Mouse (Mus musculus) urinary bladder, postnatal 10 days (tissue): ENCODE measurements around the gene Rad51.

Experiments
- DNase-seq: peaks from one replicate; pipeline ENCODE4 v3.0.0; 2022; ENCODE audit warnings: low spot score

The Rad51 gene

GRCm38 (mm10) chr2:119112438-119113112 is at the start of gene Rad51:
TSS of gene Rad51 (plus strand) at chr2:119112793.
- peak; percentile 61 for DNase-seq

DNA sequence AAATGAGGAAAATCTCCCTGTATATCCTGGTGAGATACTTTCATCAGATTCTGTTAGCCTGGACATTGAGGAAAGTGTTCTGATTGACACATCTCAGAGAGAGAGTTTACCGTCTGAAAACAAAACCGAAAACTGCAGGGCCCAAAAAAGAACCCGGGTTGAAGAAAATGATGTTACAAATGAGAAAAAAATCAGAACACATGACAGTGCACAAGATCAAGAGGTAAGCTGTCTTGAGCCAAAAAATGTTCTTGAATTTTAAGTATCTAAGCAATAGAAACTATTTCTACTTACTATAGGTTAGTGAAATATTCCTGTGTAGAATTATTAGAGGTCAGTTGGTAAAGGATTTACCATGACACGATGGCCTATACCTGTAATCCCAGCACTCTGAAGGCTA is 40.2 kb upstream of the Rad51 start:
- no peak for DNase-seq

- DNase-seq: no peak
Measured at GRCm38 (mm10) chr2:119086156-119086555, 26.4 kb upstream of the Rad51 start.

GRCm38 (mm10) chr2:119101552-119101951 is 11.0 kb upstream of the Rad51 start:
- no peak for DNase-seq

GRCm38 (mm10) chr2:119106583-119106982 is 6.0 kb upstream of the Rad51 start:
- no peak for DNase-seq

DNA sequence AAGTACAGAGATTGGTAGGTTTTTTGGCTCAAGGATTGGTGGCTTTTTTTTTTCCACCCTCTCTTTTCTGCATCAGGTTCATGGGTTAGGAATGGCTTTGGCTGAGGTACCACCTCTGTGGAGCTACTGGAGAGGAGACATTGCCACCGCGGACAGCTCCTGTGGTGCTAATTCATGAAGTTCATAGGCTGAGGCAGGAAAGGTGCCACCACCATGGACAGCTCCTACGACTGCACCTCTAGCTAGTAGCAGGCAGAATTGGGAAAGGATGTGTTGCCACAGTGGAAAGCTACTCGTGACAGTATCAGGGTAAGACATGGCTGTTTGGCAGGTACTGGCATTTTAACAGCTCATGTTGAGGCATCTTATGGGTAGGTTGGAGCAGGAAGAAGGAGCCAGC is 4.0 kb upstream of the Rad51 start:
- no peak for DNase-seq

DNA sequence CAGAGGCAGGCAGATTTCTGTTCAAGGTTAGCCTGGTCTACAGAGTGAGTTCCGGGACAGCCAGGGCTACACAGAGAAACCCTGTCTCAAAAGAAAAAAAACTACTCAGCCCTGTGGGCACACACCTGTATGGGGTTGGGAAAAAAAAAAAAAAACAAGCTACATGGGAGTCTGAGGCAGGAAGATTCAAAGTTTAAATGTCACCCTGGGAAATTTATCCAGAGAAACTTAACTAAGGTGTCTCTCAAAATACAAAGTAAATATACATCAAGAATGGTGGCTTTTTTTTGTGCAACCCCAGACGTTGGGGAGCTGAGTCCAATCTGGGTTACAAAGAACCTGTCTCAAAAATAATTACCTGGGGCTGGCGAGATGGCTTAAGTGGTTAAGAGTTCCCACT is 1.5 kb upstream of the Rad51 start:
- DNase-seq: no peak

DNA sequence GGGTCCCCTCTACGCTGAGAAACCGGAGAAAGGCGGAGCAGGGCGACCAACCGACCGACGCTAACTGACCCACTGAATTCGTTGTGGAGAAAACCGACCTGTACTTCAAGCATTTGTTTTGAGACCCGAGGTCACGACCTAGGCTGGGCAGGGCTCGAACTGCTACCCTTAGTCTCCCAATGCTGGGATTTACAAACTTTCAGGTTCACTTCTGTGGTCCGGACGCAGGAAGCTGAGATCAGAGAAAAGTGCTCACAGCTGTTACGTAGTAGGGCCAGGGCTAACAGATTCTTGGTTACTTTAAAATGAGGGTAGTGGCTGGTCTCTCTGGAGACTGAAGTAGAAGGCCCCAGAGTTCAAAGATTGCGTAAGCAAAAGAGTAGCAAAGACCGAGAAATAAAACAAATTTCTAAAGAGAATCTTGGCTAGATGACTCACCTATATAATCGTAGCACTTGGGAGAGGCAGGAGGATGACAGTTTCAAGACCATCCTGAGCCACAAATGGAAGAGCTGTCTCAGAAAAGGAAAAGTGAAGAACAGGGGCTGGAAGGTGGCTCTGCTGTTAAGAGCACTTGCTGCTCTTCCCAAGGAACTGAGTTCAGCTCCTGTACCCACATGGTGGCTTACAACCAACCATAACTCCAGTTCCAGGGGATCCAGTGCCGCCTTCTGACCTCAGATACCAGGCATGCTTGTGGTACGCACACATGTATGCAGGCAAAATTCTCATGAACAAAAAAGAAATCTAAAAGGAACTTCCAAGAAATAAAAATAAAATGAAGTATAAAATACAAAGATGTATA is 730 bp downstream of the Rad51 start:
- no peak for DNase-seq

DNA sequence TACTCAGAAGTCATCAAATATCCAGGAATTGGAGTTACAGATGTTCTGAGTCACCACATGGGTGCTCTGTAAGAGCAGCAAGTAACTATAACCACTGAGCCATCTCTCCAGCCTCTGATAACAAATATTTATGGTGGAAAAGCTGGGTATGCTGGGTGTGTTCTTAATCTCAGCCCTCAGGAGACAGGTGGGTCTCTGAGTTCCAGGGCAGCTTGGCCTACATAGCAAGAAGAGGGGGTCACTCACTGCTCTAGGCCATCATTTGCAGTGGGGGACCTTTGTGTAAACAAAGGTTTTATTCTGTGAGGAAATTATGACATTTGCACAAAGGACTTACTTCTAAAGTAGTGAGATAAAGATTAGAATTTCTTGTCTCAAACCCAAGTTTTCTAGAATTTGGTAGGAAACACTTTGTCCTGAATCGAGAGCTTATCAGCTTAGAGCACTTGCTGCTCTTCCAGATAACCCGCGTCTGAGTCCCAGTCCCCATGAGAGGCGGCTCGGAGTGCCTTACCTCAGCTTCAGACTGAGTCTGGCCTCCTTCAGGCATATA is 23.8 kb downstream of the Rad51 start:
- no peak for DNase-seq

- DNase-seq: no peak
Measured at GRCm38 (mm10) chr2:119145199-119145598, 32.6 kb downstream of the Rad51 start.

- no peak for DNase-seq
Measured at GRCm38 (mm10) chr2:119146435-119146834, 33.8 kb downstream of the Rad51 start.

GRCm38 (mm10) chr2:119147160-119147678 is 34.6 kb downstream of the Rad51 start:
- DNase-seq: no peak

DNA sequence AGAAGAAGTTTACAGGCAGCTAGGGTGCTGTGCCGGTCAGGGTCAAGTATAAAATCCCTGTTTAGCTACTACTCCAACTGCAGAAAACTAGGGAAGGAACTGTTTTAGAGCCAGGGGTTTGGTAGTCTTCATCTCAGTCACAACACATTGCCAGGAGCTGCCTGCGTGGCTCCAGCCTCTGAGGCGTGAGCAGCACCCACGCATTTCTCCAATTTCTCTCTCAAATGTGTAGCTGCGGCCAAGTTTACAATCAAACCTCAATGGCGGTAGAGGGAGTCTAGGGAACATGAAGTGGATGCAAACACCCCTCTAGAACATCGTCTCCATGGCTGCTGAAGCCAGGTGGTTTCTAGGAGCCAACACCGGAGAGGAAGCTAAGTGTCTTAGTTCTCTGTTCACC is 35.2 kb downstream of the Rad51 start:
- no peak for DNase-seq

DNA sequence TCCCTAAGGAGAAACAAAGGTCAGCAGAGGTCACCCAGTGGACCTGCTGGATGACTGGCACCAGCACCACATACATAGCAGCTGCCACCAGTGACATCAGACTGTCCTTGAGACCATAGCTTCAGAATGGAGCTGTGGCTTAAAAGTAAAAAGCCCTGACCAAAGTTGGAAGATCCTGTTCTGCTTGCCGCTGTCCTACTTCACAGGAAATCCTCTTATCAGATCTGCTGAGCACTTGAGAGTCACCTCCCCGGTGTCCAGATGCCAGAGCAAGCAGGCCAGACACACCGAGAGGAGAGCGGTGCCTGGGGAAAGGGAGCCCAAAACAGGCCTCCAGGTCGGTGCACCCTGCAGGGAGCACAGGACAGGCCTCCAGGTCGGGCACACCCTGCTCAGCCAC is 39.7 kb downstream of the Rad51 start:
- DNase-seq: no peak

GRCm38 (mm10) chr2:119154683-119155082 is 42.1 kb downstream of the Rad51 start:
- DNase-seq: no peak

DNA sequence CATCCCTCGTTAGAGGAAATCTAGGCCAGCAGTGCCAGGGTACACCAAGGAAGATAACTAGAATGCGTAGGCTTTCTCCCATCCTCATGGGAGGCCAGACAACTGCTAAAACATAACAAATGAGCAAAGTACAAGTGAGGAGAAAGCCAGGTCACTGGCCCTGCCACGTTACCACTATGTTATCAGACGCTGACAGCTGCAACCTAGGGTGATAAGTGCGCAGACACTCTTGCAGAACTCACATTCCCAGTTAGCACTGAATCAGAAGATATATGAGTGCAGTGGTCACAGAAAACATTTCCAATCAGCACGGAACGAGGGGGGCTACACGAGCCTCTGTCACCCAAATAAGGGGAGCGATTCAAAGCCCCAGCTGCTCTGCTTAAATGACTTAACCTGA is 42.8 kb downstream of the Rad51 start:
- no peak for DNase-seq

DNA sequence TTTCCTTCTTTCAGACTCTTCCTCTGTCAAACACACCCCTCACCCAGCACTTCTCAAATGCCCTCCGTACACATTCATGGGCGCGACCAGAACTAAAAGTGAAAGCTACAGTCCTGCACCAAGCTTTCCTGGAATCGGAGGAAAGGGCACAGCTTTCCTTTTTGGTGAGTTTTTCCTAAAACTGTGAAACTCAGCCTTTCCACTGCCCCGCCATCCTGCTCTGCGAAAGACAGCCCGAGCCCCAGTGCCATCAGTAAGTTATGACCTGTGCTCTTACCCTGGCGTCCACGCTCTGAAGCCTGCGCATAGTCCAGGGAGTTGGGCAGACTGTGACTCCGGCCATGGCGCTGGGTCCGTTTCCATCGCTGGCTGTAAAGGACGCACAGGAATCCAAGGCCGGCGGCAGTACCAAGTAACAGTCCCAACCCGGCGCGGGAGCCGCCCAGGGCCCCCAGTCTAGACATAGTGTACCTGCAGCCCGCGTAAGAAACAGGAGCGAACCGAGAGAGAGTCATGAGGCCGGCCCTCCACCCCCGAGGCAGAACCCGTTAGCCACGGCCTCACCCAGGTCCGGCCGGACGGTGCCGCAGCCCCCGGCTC is 43.6 kb downstream of the Rad51 start:
- DNase-seq: no peak

- DNase-seq: peak; percentile 74
Measured at GRCm38 (mm10) chr2:119156681-119157572, 44.3 kb downstream of the Rad51 start, which contains the start of gene Rmdn3. TSS of gene Rmdn3 (minus strand) at chr2:119157034.

DNA sequence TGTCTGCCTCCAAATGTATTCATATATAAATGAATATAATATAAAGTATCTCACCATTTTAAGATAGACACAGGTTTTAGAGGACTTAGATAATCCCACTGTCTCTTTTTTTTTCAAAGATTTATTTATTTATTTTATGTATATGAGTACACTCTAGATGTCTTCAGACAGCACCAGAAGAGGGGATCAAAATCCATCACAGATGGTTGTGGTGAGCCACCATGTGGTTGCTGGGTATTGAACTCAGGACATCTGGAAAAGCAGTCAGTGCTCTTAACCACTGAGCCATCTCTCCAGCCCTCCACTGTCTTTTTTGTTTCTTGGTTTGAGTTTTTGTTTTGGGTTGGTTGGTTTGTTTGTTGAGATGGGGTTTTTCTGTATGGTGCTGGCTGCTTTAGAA is 45.2 kb downstream of the Rad51 start:
- no peak for DNase-seq

DNA sequence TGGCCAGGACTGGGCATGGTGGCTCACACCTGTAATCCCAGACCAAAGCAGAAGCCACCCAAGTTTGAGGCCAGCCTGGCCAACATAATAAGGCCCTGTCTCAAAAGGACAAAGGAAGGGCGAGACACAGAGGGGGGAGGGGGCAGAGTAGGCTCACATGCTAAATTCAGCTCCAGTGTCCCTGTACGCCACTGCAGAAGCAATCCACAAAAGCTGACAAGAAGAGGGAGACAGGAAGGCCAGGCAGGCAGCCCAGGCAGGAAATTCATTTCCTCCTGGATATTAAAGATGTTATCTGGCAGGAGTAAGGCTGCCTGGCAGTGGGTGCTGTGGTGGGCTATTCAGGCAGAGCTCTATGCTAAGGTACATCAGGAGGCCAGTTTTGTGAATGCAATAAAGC is 48.7 kb downstream of the Rad51 start:
- DNase-seq: no peak

DNA sequence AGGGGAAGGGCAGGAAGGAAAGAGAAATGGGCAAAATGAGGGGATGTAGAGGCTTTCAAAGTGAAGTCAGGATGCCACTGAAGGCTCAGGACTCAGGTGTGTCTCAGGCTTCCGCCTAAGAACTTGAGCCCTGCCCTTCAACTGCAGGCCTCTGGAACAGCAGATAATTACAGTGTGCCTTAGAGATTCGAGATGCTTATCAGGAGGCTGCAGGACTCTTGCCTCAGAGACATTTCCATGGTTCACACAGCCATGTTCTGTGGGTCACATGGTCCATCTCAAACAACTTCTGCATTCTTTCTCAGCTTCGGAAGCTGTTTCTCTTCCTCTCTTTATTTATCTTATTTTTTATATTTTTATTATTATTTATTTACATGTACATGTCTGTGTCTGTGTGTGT is 50.5 kb downstream of the Rad51 start:
- no peak for DNase-seq

- no peak for DNase-seq
Measured at GRCm38 (mm10) chr2:119163999-119164398, 51.4 kb downstream of the Rad51 start.
